ENCODE assay signal across 35 mouse cellular contexts in genomic region chr15:96628256-96628655, GRCm38 (mm10).
"Had no signal": no experiment of that assay in that cellular context is flagged by ENCODE, and none has a peak within 500 bp of the region (broad histone marks: within the 10 kb centered on the region; RNA-seq: fewer than 3 reads in every experiment).

No protein-coding gene starts in this region.

- H3K4me2 ChIP-seq: heart, embryonic 11.5 days; heart, embryonic 12.5 days; heart, embryonic 15.5 days; hindbrain, embryonic 12.5 days; hindbrain, embryonic 13.5 days; hindbrain, embryonic 14.5 days; hindbrain, embryonic 15.5 days; intestine, embryonic 15.5 days; kidney, embryonic 15.5 days had no signal

- H3K9me3 ChIP-seq: heart, embryonic 12.5 days; heart, embryonic 15.5 days; hindbrain, embryonic 12.5 days; hindbrain, embryonic 13.5 days; hindbrain, embryonic 15.5 days; intestine, embryonic 15.5 days; kidney, embryonic 15.5 days had no signal

- H3K27me3 ChIP-seq: heart, embryonic 12.5 days; heart, embryonic 13.5 days; heart, embryonic 15.5 days; hindbrain, embryonic 12.5 days; hindbrain, embryonic 13.5 days; hindbrain, embryonic 15.5 days; intestine, embryonic 15.5 days; kidney, embryonic 15.5 days had no signal

- ATAC-seq: hindbrain, embryonic 16.5 days; hindbrain, postnatal 0 days; inflammation-experienced regulatory T-cells, adult 6 months; intestine, embryonic 15.5 days; intestine, embryonic 16.5 days; intestine, postnatal 0 days had no signal

- H3K27ac ChIP-seq: hindbrain, embryonic 10.5 days; hindbrain, embryonic 12.5 days; hindbrain, embryonic 13.5 days; hindbrain, embryonic 14.5 days; hindbrain, embryonic 15.5 days; hindbrain, postnatal 0 days; intestine, embryonic 15.5 days; kidney, embryonic 15.5 days; kidney, postnatal 0 days; layer of hippocampus, adult 2 months; left cerebral cortex, adult 2 months had no signal

- H3K9ac ChIP-seq: heart, embryonic 12.5 days; heart, embryonic 13.5 days; heart, embryonic 15.5 days; hindbrain, embryonic 12.5 days; hindbrain, embryonic 13.5 days; hindbrain, embryonic 14.5 days; hindbrain, embryonic 15.5 days; intestine, embryonic 15.5 days; kidney, embryonic 15.5 days had no signal

- H3K4me1 ChIP-seq: hindbrain, embryonic 10.5 days; intestine, embryonic 15.5 days; kidney, embryonic 15.5 days had no signal

- H3K4me3 ChIP-seq: heart, embryonic 12.5 days; heart, embryonic 13.5 days; heart, embryonic 15.5 days; hindbrain, embryonic 10.5 days; hindbrain, embryonic 12.5 days; hindbrain, embryonic 13.5 days; hindbrain, embryonic 15.5 days; intestine, embryonic 15.5 days; kidney, embryonic 15.5 days; layer of hippocampus, adult 2 months; left cerebral cortex, adult 2 months had no signal

- DNase-seq: heart, postnatal 10 days; heart, postnatal 14 days; heart, postnatal 36 days; heart, postnatal 4 days; kidney, adult 11 months; kidney, adult 18-20 months; kidney, adult 2 months; kidney, adult 8-10 months; kidney, adult 9 months; kidney, postnatal 10 days; kidney, postnatal 14 days; kidney, postnatal 25 days; kidney, postnatal 36 days; kidney, postnatal 4 days; layer of hippocampus, adult 9-11 months; layer of hippocampus, postnatal 36 days had no signal
